Mouse (Mus musculus) CH12.LX (cell line): ENCODE measurements around the gene Schip1. TPM values are rescaled to one million over a fixed set of nuclear protein-coding genes. Genes with fewer than 3 reads are reported as not detected.

Source experiments
- DNase-seq: peaks from one replicate; pipeline ENCODE4 v3.0.0-alpha.2; 2013; ENCODE audit errors: extremely low read depth
- H3K27ac ChIP-seq: 2 replicates; pipeline ENCODE4 v1.5.1; 2012; ENCODE audit warnings: low read depth, mild to moderate bottlenecking, control low read depth, moderate library complexity; ENCODE audit not compliant: insufficient read depth
- H3K27me3 ChIP-seq: replicated peaks from 2 replicates; pipeline ENCODE3; 2012; ENCODE audit warnings: inconsistent platforms
- H3K36me3 ChIP-seq, 2 experiments: replicated peaks in 1 of 2; 2 replicates each; pipeline versions ENCODE3 to v1.6.1; 2012; ENCODE audit warnings: inconsistent platforms in 1 of 2, low read length in 1 of 2, mild to moderate bottlenecking in 1 of 2, mixed read lengths in 1 of 2, moderate library complexity in 1 of 2; ENCODE audit not compliant: control insufficient read depth in 1 of 2, insufficient read depth in 1 of 2
- H3K4me1 ChIP-seq, 2 experiments: 2 replicates each; pipeline ENCODE4 v1.6.1; 2012; ENCODE audit warnings: inconsistent platforms in 1 of 2, moderate library complexity in 1 of 2; ENCODE audit not compliant: insufficient read depth in 2 of 2, control insufficient read depth in 1 of 2
- H3K4me2 ChIP-seq: 2 replicates; pipeline ENCODE4 v1.6.1; 2012; ENCODE audit warnings: low read depth, mild to moderate bottlenecking, control low read depth; ENCODE audit not compliant: poor library complexity, insufficient read depth, severe bottlenecking
- H3K4me3 ChIP-seq, 3 experiments: fragments of 150-350 bp in 1 of 3; sonication (generic) in 1 of 3; replicated peaks in 1 of 3; 2 replicates each; pipeline versions ENCODE3 to v1.5.1; 2011 to 2012; ENCODE audit warnings: low read depth in 2 of 3, low read length in 2 of 3, mild to moderate bottlenecking in 2 of 3, moderate library complexity in 2 of 3, control low read depth in 1 of 3, improper control_type of control experiment in 1 of 3, inconsistent platforms in 1 of 3, mixed read lengths in 1 of 3; ENCODE audit not compliant: poor library complexity in 1 of 3
- H3K79me2 ChIP-seq: replicated peaks from 2 replicates; pipeline ENCODE4 v1.6.1; 2012; ENCODE audit warnings: mild to moderate bottlenecking, moderate library complexity; ENCODE audit not compliant: control insufficient read depth, poor library complexity, insufficient read depth, severe bottlenecking; ENCODE audit errors: extremely low read depth
- H3K9ac ChIP-seq: 2 replicates; pipeline ENCODE4 v1.6.1; 2012; ENCODE audit warnings: low read depth, mild to moderate bottlenecking, control low read depth, moderate library complexity; ENCODE audit not compliant: insufficient read depth
- H3K9me3 ChIP-seq: replicated peaks from 2 replicates; pipeline ENCODE3; 2012; ENCODE audit warnings: low read length, inconsistent platforms, mixed read lengths
- CHD2 ChIP-seq: IDR thresholded peaks from 2 replicates; pipeline ENCODE4 v1.6.1; 2011; ENCODE audit warnings: low read length, improper control_type of control experiment
- CTCF ChIP-seq, 2 experiments: IDR thresholded peaks in 1 of 2; conservative IDR thresholded peaks in 1 of 2; 2 replicates each; pipeline ENCODE4 v1.5.1; 2011 to 2012; ENCODE audit warnings: low read depth in 2 of 2, low read length in 2 of 2, improper control_type of control experiment in 1 of 2, inconsistent platforms in 1 of 2, mild to moderate bottlenecking in 1 of 2, moderate library complexity in 1 of 2
- E2F4 ChIP-seq: IDR thresholded peaks from 2 replicates; pipeline ENCODE4 v1.6.1; 2011; ENCODE audit warnings: low read depth, low read length, improper control_type of control experiment; ENCODE audit not compliant: insufficient replicate concordance
- ELF1 ChIP-seq: IDR thresholded peaks from 2 replicates; pipeline ENCODE4 v1.6.1; 2014; ENCODE audit warnings: low read depth, mild to moderate bottlenecking, inconsistent platforms, low read length, improper control_type of control experiment
- ETS1 ChIP-seq: conservative IDR thresholded peaks from 2 replicates; pipeline ENCODE4 v1.6.1; 2012; ENCODE audit warnings: low read depth, mild to moderate bottlenecking, inconsistent platforms, low read length, improper control_type of control experiment, moderate library complexity
- HCFC1 ChIP-seq: IDR thresholded peaks from 2 replicates; pipeline ENCODE4 v1.6.1; 2012; ENCODE audit warnings: low read depth, mild to moderate bottlenecking, inconsistent platforms, low read length, improper control_type of control experiment
- IRF4 ChIP-seq: IDR thresholded peaks from 2 replicates; pipeline ENCODE4 v1.6.1; 2014; ENCODE audit warnings: low read depth, mild to moderate bottlenecking, inconsistent platforms, low read length, improper control_type of control experiment
- JUN ChIP-seq: IDR thresholded peaks from 2 replicates; pipeline ENCODE4 v1.6.1; 2011; ENCODE audit warnings: low read depth, mild to moderate bottlenecking, low read length, improper control_type of control experiment, moderate library complexity; ENCODE audit not compliant: insufficient read depth
- JUND ChIP-seq: conservative IDR thresholded peaks from 2 replicates; pipeline ENCODE4 v1.6.1; 2011; ENCODE audit warnings: low read depth, low read length, improper control_type of control experiment
- KAT2A ChIP-seq: IDR thresholded peaks from 2 replicates; pipeline ENCODE4 v1.6.1; 2012; ENCODE audit warnings: low read length, improper control_type of control experiment, inconsistent platforms; ENCODE audit not compliant: insufficient replicate concordance
- MAX ChIP-seq: IDR thresholded peaks from 2 replicates; pipeline ENCODE4 v1.6.1; 2011; ENCODE audit warnings: low read length, improper control_type of control experiment
- MAZ ChIP-seq: IDR thresholded peaks from 2 replicates; pipeline ENCODE4 v1.6.1; 2012; ENCODE audit warnings: low read depth, mild to moderate bottlenecking, inconsistent platforms, low read length, improper control_type of control experiment, moderate library complexity
- MEF2A ChIP-seq: IDR thresholded peaks from 2 replicates; pipeline ENCODE4 v1.6.1; 2014; ENCODE audit warnings: low read depth, mild to moderate bottlenecking, inconsistent platforms, low read length, improper control_type of control experiment, borderline replicate concordance
- MXI1 ChIP-seq: IDR thresholded peaks from 2 replicates; pipeline ENCODE4 v1.6.1; 2011; ENCODE audit warnings: mild to moderate bottlenecking, low read depth, low read length, improper control_type of control experiment
- MYC ChIP-seq: IDR thresholded peaks from 2 replicates; pipeline ENCODE4 v1.6.1; 2011; ENCODE audit warnings: low read depth, mild to moderate bottlenecking, improper control_type of control experiment, low read length
- PAX5 ChIP-seq: IDR thresholded peaks from 2 replicates; pipeline ENCODE4 v1.6.1; 2012; ENCODE audit warnings: low read length, inconsistent platforms, mixed read lengths
- POLR2A ChIP-seq: IDR thresholded peaks from 2 replicates; pipeline ENCODE4 v1.6.1; 2011; ENCODE audit warnings: low read depth, mild to moderate bottlenecking, improper control_type of control experiment, low read length
- RAD21 ChIP-seq: IDR thresholded peaks from 2 replicates; pipeline ENCODE4 v1.6.1; 2011; ENCODE audit warnings: low read depth, mild to moderate bottlenecking, low read length, improper control_type of control experiment, moderate library complexity
- SMC3 ChIP-seq: IDR thresholded peaks from 2 replicates; pipeline ENCODE4 v1.6.1; 2011; ENCODE audit warnings: low read depth, low read length, improper control_type of control experiment
- TCF12 ChIP-seq: IDR thresholded peaks from 2 replicates; pipeline ENCODE4 v1.6.1; 2014; ENCODE audit warnings: low read depth, mild to moderate bottlenecking, inconsistent platforms, low read length, improper control_type of control experiment
- USF2 ChIP-seq: conservative IDR thresholded peaks from 2 replicates; pipeline ENCODE4 v1.6.1; 2011; ENCODE audit warnings: low read depth, low read length, improper control_type of control experiment
- ZMIZ1 ChIP-seq: IDR thresholded peaks from 2 replicates; pipeline ENCODE4 v1.6.1; 2012; ENCODE audit warnings: low read depth, mild to moderate bottlenecking, inconsistent platforms, low read length, improper control_type of control experiment
- ZNF384 ChIP-seq: IDR thresholded peaks from 2 replicates; pipeline ENCODE4 v1.6.1; 2012; ENCODE audit warnings: low read depth, low read length, improper control_type of control experiment, inconsistent platforms
- dilution Hi-C: fragments of 300-500 bp; cut with MboI; formaldehyde crosslinking; loops from 2 replicates; pipeline ENCODE4 v1.14.3; 2020; ENCODE audit warnings: low sequenced_read_pairs; ENCODE audit not compliant: extremely low pct_unique_long_range_greater_than_20kb, extremely low pct_ligation_motif_present
- in situ Hi-C: fragments of 300-500 bp; cut with MboI; formaldehyde crosslinking; loops from 3 replicates; pipeline ENCODE4 v1.14.3; 2019; ENCODE audit warnings: low sequenced_read_pairs, low pct_ligation_motif_present, low pct_unique_long_range_greater_than_20kb, mixed read lengths
- polyA plus RNA-seq: library from polyadenylated mRNA; unstranded; fragments of >175 nt; gene quantifications from 2 replicates; pipeline ENCODE4 v1.2.1, GENCODE M21; 2012; ENCODE audit warnings: low read depth; ENCODE audit not compliant: insufficient read length
- total RNA-seq, 2 experiments: library from RNA; depleted of rRNA; stranded (reverse); fragments of 300-350 nt in 1 of 2; fragments of >200 nt in 1 of 2; gene quantifications; 2 replicates each; pipeline ENCODE4 v1.2.3; 2012 to 2014

Schip1 gene
- total and polyA plus RNA-seq, 3 experiments = 0.25 to 0.36 TPM; not detected in 1

- Histone ChIP-seq H3K79me2 (no peaks in the 10 kb centered on the region), H3K4me3 (no peak overlapping the region), H3K27me3 (no peaks in the 10 kb centered on the region), H3K27ac (no peak overlapping the region), H3K36me3 (no peaks in the 10 kb centered on the region), H3K4me2 (no peak overlapping the region), H3K4me1 (peaks cover 0 to 3% of the 10 kb centered on the region in 2 experiments; a peak in 2 of 4 replicates), H3K9me3 (no peaks in the 10 kb centered on the region), H3K9ac (no peak overlapping the region)
- dilution Hi-C loops (no loop called here), in situ Hi-C loops (no loop called here)
- DNase-seq = no peak
- TF ChIP-seq SMC3 (no peak), USF2 (no peak), ELF1 (no peak), CTCF (conservative IDR thresholded peaks at IDR 0.05 in 1 of 2, IDR thresholded peaks at IDR 0.05 in 1 of 2; ENCODE audit: low read depth in 2 of 2, low read length in 2 of 2) (no peak), KAT2A (no peak), E2F4 (no peak), PAX5 (no peak), JUND (no peak), MAX (no peak), JUN (no peak), TCF12 (no peak), MEF2A (no peak), RAD21 (no peak), MXI1 (no peak), IRF4 (no peak), ZNF384 (no peak), MYC (no peak)
These were observed 323.4 kb downstream of the Schip1 start for GRCm38 (mm10) chr3:68388023-68388422.

GRCm38 (mm10) chr3:68393578-68393977 is 329.0 kb downstream of the Schip1 start:
- dilution Hi-C loops = no loop called here
- no peaks in the 10 kb centered on the region for H3K79me2 ChIP-seq
- H3K36me3 ChIP-seq = no peaks in the 10 kb centered on the region
- no peak overlapping the region for H3K4me3 ChIP-seq
- no peak for DNase-seq
- H3K4me1 ChIP-seq = no peaks in the 10 kb centered on the region
- no peak overlapping the region for H3K4me2 ChIP-seq
- no peaks in the 10 kb centered on the region for H3K27me3 ChIP-seq
- TF ChIP-seq ZMIZ1 = no peak
- TF ChIP-seq MAZ = no peak
- no peak for TF ChIP-seq HCFC1
- TF ChIP-seq PAX5 = no peak
- TF ChIP-seq USF2 = no peak
- no peak for TF ChIP-seq MEF2A
- no peak for TF ChIP-seq E2F4
- no peak for TF ChIP-seq ETS1
- TF ChIP-seq KAT2A = no peak
- no peak for TF ChIP-seq MXI1
- TF ChIP-seq CHD2 = no peak
- no peak for TF ChIP-seq POLR2A
- TF ChIP-seq, all 38 proteins: peak for 0
- Histone ChIP-seq H3K9ac (no peak overlapping the region), H3K27ac (no peak overlapping the region), H3K9me3 (no peaks in the 10 kb centered on the region)
- in situ Hi-C loops = no loop called here
